Mouse (Mus musculus) liver, postnatal 0 days (tissue): Measurements from ENCODE around the gene Themis.

Experiments used
- CTCF ChIP-seq: sonication (generic); IDR thresholded peaks from 2 replicates; pipeline ENCODE4 v1.5.1; 2016; ENCODE audit warnings: antibody characterized with exemption, low read depth
- EP300 ChIP-seq: IDR thresholded peaks from 2 replicates; pipeline ENCODE4 v1.6.1; 2016; ENCODE audit warnings: antibody characterized with exemption, low read depth, mild to moderate bottlenecking

DNA sequence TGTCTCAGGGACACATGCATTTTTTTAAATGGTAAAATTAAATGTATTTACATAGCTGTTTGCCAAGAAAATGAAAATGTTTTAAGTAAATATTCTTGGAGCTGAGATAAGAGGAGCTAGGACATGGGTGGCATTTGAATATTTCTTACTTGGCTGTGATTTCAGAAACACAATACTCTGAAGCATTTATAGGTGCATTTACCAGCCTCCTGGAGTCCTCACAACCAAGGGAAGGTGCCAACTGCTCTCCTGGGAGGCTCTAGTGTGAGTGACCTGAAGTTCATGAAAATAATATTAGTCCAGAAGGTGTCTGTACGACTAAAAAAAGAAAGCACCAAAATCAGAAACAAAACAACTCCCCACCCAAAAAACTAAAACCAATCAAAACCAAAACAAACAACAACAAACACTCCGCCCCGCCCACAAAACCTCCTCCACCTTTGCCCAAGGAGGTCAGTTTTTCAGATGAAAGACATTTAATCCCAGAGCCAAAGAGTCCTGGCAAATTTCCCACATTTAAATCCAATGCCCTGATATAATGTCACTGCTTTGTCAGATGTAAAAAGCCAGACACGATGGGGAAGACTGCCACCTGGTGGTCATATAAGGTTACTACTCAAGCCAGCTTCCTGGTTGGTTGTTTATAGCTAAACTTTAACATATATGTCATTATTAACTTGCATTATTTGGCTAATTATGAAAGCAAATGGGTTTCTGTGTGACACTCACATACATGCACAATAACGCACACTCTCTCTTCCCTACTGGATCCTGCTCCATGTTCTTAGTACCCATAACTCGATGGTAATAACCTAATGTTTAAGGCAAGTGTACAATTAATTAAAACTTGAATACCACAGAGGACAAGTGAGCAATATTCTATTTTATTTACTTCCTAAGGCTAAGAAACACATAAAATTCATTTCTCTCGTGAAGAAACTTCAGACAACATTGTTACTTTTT, 175.9 kb downstream of the Themis start:
- TF ChIP-seq CTCF (peak; percentile 85), EP300 (no peak)
